Mouse (Mus musculus) spleen, adult 2 months (tissue): ENCODE results near the gene Slc25a14. TPM values are rescaled to one million over a fixed set of nuclear protein-coding genes. Genes with fewer than 3 reads are reported as not detected.

ENCODE experiments used
- DNase-seq, 2 experiments: peaks; one replicate each; pipeline versions ENCODE4 v3.0.0 to v3.0.0-alpha.2; 2012 to 2021; ENCODE audit warnings: low spot score in 2 of 2, low read depth in 1 of 2
- H3K27ac ChIP-seq: fragments of 200-500 bp; 2 replicates; pipeline ENCODE4 v1.5.1; 2012; ENCODE audit warnings: low read length, inconsistent platforms; ENCODE audit not compliant: insufficient read depth
- H3K27me3 ChIP-seq: fragments of 200-500 bp; 2 replicates; pipeline ENCODE4 v1.6.1; 2012; ENCODE audit warnings: mild to moderate bottlenecking, moderate library complexity, low read length, inconsistent platforms; ENCODE audit not compliant: control insufficient read depth, insufficient read depth
- H3K36me3 ChIP-seq: fragments of 200-500 bp; 2 replicates; pipeline ENCODE4 v1.6.1; 2012; ENCODE audit warnings: mild to moderate bottlenecking, low read length, inconsistent platforms; ENCODE audit not compliant: control insufficient read depth, insufficient read depth
- H3K4me1 ChIP-seq: fragments of 200-500 bp; 2 replicates; pipeline ENCODE4 v1.6.1; 2011; ENCODE audit warnings: inconsistent platforms; ENCODE audit not compliant: control insufficient read depth, insufficient read depth, insufficient read length
- H3K4me3 ChIP-seq: fragments of 200-500 bp; 2 replicates; pipeline ENCODE4 v1.5.1; 2011; ENCODE audit warnings: mild to moderate bottlenecking, inconsistent platforms; ENCODE audit not compliant: insufficient read depth, insufficient read length; ENCODE audit errors: extremely low read depth
- CTCF ChIP-seq: fragments of 200-500 bp; IDR thresholded peaks from 2 replicates; pipeline ENCODE4 v1.5.1; 2011; ENCODE audit warnings: mild to moderate bottlenecking, inconsistent platforms; ENCODE audit not compliant: insufficient read depth, insufficient read length, insufficient replicate concordance; ENCODE audit errors: extremely low read depth
- POLR2A ChIP-seq: fragments of 200-500 bp; IDR thresholded peaks from 2 replicates; pipeline ENCODE4 v1.6.1; 2011; ENCODE audit warnings: low read depth, low read length, inconsistent platforms
- WGBS: fragments of 180-500 bp; shearing (Covaris S2); methylation state at CpG from one replicate; pipeline ENCODE4 v1.1.7; 2018; 5-methylcytosine and 5-hydroxymethylcytosine counted together
- polyA plus RNA-seq: library from polyadenylated mRNA; depleted of rRNA; stranded (reverse); fragments of >200 nt; gene quantifications from 2 replicates; pipeline ENCODE4 v1.2.3, GENCODE M21; 2012

The Slc25a14 gene
- polyA plus RNA-seq, 1 experiment: 1.3 TPM

- TF ChIP-seq POLR2A: no peak
- no peak for TF ChIP-seq CTCF
- no peaks in the 10 kb centered on the region for H3K27me3 ChIP-seq
- no peak overlapping the region for H3K4me3 ChIP-seq
- no peak overlapping the region for H3K27ac ChIP-seq
- no peaks in the 10 kb centered on the region for H3K36me3 ChIP-seq
- no peaks in the 10 kb centered on the region for H3K4me1 ChIP-seq
- WGBS: 67% methylated on average over 2 of the region's 2 CpGs
- DNase-seq: no peak
Measured at GRCm38 (mm10) chrX:48604872-48605271, 18.3 kb upstream of the Slc25a14 start.

- no peaks in the 10 kb centered on the region; the same call in 1 of the 2 replicates for H3K4me1 ChIP-seq
- H3K27me3 ChIP-seq: no peaks in the 10 kb centered on the region
- TF ChIP-seq POLR2A: no peak
- TF ChIP-seq CTCF: no peak
- no peak for DNase-seq
- 27% methylated on average over 4 of the region's 4 CpGs for WGBS
- H3K4me3 ChIP-seq: peak overlapping the region; percentile 96; the same call in 1 of the 2 replicates
- H3K27ac ChIP-seq: no peak overlapping the region
- no peaks in the 10 kb centered on the region for H3K36me3 ChIP-seq
Measured at GRCm38 (mm10) chrX:48623049-48623378, 199 bp upstream of the Slc25a14 start.

GRCm38 (mm10) chrX:48624054-48624420 is 824 bp downstream of the Slc25a14 start:
- 29% methylated on average over 9 of the region's 9 CpGs for WGBS

GRCm38 (mm10) chrX:48637032-48637431 is 13.8 kb downstream of the Slc25a14 start:
- DNase-seq: no peak
- Histone ChIP-seq H3K27ac (no peak overlapping the region), H3K4me3 (no peak overlapping the region), H3K36me3 (no peaks in the 10 kb centered on the region; the same call in 1 of the 2 replicates), H3K4me1 (no peaks in the 10 kb centered on the region), H3K27me3 (no peaks in the 10 kb centered on the region)
- WGBS: 56% methylated on average over 2 of the region's 2 CpGs
- no peak for TF ChIP-seq CTCF
- TF ChIP-seq POLR2A: no peak

More at GRCm38 (mm10) chrX:48624054-48624420, 824 bp downstream of the Slc25a14 start:
- H3K4me1 ChIP-seq: no peaks in the 10 kb centered on the region; the same call in 1 of the 2 replicates
- H3K4me3 ChIP-seq: peak overlapping the region; percentile 96
- TF ChIP-seq CTCF (no peak), POLR2A (no peak)
- H3K27ac ChIP-seq: peak overlapping the region; percentile 51; the same call in 1 of the 2 replicates
- DNase-seq: no peak
- no peaks in the 10 kb centered on the region for H3K27me3 ChIP-seq
- no peaks in the 10 kb centered on the region for H3K36me3 ChIP-seq

- 92% methylated on average over 2 of the region's 2 CpGs for WGBS
- H3K27me3 ChIP-seq: no peaks in the 10 kb centered on the region
- H3K4me3 ChIP-seq: no peak overlapping the region
- H3K27ac ChIP-seq: no peak overlapping the region
- H3K36me3 ChIP-seq: no peaks in the 10 kb centered on the region; the same call in 1 of the 2 replicates
- TF ChIP-seq CTCF (no peak), POLR2A (no peak)
- no peaks in the 10 kb centered on the region for H3K4me1 ChIP-seq
- peak in 1 of 2 experiments; percentile 9 for DNase-seq
Measured at GRCm38 (mm10) chrX:48644122-48644521, 20.9 kb downstream of the Slc25a14 start.

GRCm38 (mm10) chrX:48666807-48667206 is 43.6 kb downstream of the Slc25a14 start:
- H3K27me3 ChIP-seq: no peaks in the 10 kb centered on the region
- WGBS: 70% methylated on average over 6 of the region's 6 CpGs
- no peak overlapping the region for H3K4me3 ChIP-seq
- DNase-seq: no peak
- H3K4me1 ChIP-seq: no peaks in the 10 kb centered on the region
- TF ChIP-seq POLR2A (no peak), CTCF (no peak)
- no peak overlapping the region for H3K27ac ChIP-seq
- no peaks in the 10 kb centered on the region for H3K36me3 ChIP-seq

GRCm38 (mm10) chrX:48669588-48669987 is 46.4 kb downstream of the Slc25a14 start:
- Histone ChIP-seq H3K27ac (no peak overlapping the region), H3K4me1 (no peaks in the 10 kb centered on the region), H3K36me3 (no peaks in the 10 kb centered on the region), H3K27me3 (no peaks in the 10 kb centered on the region), H3K4me3 (no peak overlapping the region)
- DNase-seq: no peak
- TF ChIP-seq POLR2A (no peak), CTCF (no peak)
- 65% methylated on average over 3 of the region's 3 CpGs for WGBS
